Mouse (Mus musculus) CH12.LX (cell line): ENCODE results near the gene 1600002K03Rik. TPM values are rescaled to one million over a fixed set of nuclear protein-coding genes. Genes with fewer than 3 reads are reported as not detected.
A peak's percentile ranks its signal among the peaks of the same experiment; 100 is the strongest.

ENCODE experiments used
- DNase-seq: peaks from one replicate; pipeline ENCODE4 v3.0.0-alpha.2; 2013; ENCODE audit errors: extremely low read depth
- H3K27ac ChIP-seq: 2 replicates; pipeline ENCODE4 v1.5.1; 2012; ENCODE audit warnings: low read depth, mild to moderate bottlenecking, control low read depth, moderate library complexity; ENCODE audit not compliant: insufficient read depth
- H3K27me3 ChIP-seq: replicated peaks from 2 replicates; pipeline ENCODE3; 2012; ENCODE audit warnings: inconsistent platforms
- H3K36me3 ChIP-seq, 2 experiments: replicated peaks in 1 of 2; 2 replicates each; pipeline versions ENCODE3 to v1.6.1; 2012; ENCODE audit warnings: inconsistent platforms in 1 of 2, low read length in 1 of 2, mild to moderate bottlenecking in 1 of 2, mixed read lengths in 1 of 2, moderate library complexity in 1 of 2; ENCODE audit not compliant: control insufficient read depth in 1 of 2, insufficient read depth in 1 of 2
- H3K4me1 ChIP-seq, 2 experiments: 2 replicates each; pipeline ENCODE4 v1.6.1; 2012; ENCODE audit warnings: inconsistent platforms in 1 of 2, moderate library complexity in 1 of 2; ENCODE audit not compliant: insufficient read depth in 2 of 2, control insufficient read depth in 1 of 2
- H3K4me2 ChIP-seq: 2 replicates; pipeline ENCODE4 v1.6.1; 2012; ENCODE audit warnings: low read depth, mild to moderate bottlenecking, control low read depth; ENCODE audit not compliant: poor library complexity, insufficient read depth, severe bottlenecking
- H3K4me3 ChIP-seq, 3 experiments: fragments of 150-350 bp in 1 of 3; sonication (generic) in 1 of 3; replicated peaks in 1 of 3; 2 replicates each; pipeline versions ENCODE3 to v1.5.1; 2011 to 2012; ENCODE audit warnings: low read depth in 2 of 3, low read length in 2 of 3, mild to moderate bottlenecking in 2 of 3, moderate library complexity in 2 of 3, control low read depth in 1 of 3, improper control_type of control experiment in 1 of 3, inconsistent platforms in 1 of 3, mixed read lengths in 1 of 3; ENCODE audit not compliant: poor library complexity in 1 of 3
- H3K79me2 ChIP-seq: replicated peaks from 2 replicates; pipeline ENCODE4 v1.6.1; 2012; ENCODE audit warnings: mild to moderate bottlenecking, moderate library complexity; ENCODE audit not compliant: control insufficient read depth, poor library complexity, insufficient read depth, severe bottlenecking; ENCODE audit errors: extremely low read depth
- H3K9ac ChIP-seq: 2 replicates; pipeline ENCODE4 v1.6.1; 2012; ENCODE audit warnings: low read depth, mild to moderate bottlenecking, control low read depth, moderate library complexity; ENCODE audit not compliant: insufficient read depth
- H3K9me3 ChIP-seq: replicated peaks from 2 replicates; pipeline ENCODE3; 2012; ENCODE audit warnings: low read length, inconsistent platforms, mixed read lengths
- CTCF ChIP-seq, 2 experiments: IDR thresholded peaks in 1 of 2; conservative IDR thresholded peaks in 1 of 2; 2 replicates each; pipeline ENCODE4 v1.5.1; 2011 to 2012; ENCODE audit warnings: low read depth in 2 of 2, low read length in 2 of 2, improper control_type of control experiment in 1 of 2, inconsistent platforms in 1 of 2, mild to moderate bottlenecking in 1 of 2, moderate library complexity in 1 of 2
- ELF1 ChIP-seq: IDR thresholded peaks from 2 replicates; pipeline ENCODE4 v1.6.1; 2014; ENCODE audit warnings: low read depth, mild to moderate bottlenecking, inconsistent platforms, low read length, improper control_type of control experiment
- JUND ChIP-seq: conservative IDR thresholded peaks from 2 replicates; pipeline ENCODE4 v1.6.1; 2011; ENCODE audit warnings: low read depth, low read length, improper control_type of control experiment
- MAFK ChIP-seq: IDR thresholded peaks from 2 replicates; pipeline ENCODE4 v1.6.1; 2011; ENCODE audit warnings: low read length, improper control_type of control experiment; ENCODE audit not compliant: insufficient replicate concordance
- MAX ChIP-seq: IDR thresholded peaks from 2 replicates; pipeline ENCODE4 v1.6.1; 2011; ENCODE audit warnings: low read length, improper control_type of control experiment
- POLR2AphosphoS2 ChIP-seq: IDR thresholded peaks from 2 replicates; pipeline ENCODE4 v1.6.1; 2011; ENCODE audit warnings: low read depth, low read length, improper control_type of control experiment
- RAD21 ChIP-seq: IDR thresholded peaks from 2 replicates; pipeline ENCODE4 v1.6.1; 2011; ENCODE audit warnings: low read depth, mild to moderate bottlenecking, low read length, improper control_type of control experiment, moderate library complexity
- RCOR1 ChIP-seq: conservative IDR thresholded peaks from 2 replicates; pipeline ENCODE4 v1.6.1; 2012; ENCODE audit warnings: low read depth, mild to moderate bottlenecking, inconsistent platforms, low read length, improper control_type of control experiment
- SIN3A ChIP-seq: IDR thresholded peaks from 2 replicates; pipeline ENCODE4 v1.6.1; 2012; ENCODE audit warnings: low read length, improper control_type of control experiment, inconsistent platforms
- SMC3 ChIP-seq: IDR thresholded peaks from 2 replicates; pipeline ENCODE4 v1.6.1; 2011; ENCODE audit warnings: low read depth, low read length, improper control_type of control experiment
- TBP ChIP-seq: conservative IDR thresholded peaks from 2 replicates; pipeline ENCODE4 v1.6.1; 2011; ENCODE audit warnings: low read depth, low read length, improper control_type of control experiment
- ZMIZ1 ChIP-seq: IDR thresholded peaks from 2 replicates; pipeline ENCODE4 v1.6.1; 2012; ENCODE audit warnings: low read depth, mild to moderate bottlenecking, inconsistent platforms, low read length, improper control_type of control experiment
- ZNF384 ChIP-seq: IDR thresholded peaks from 2 replicates; pipeline ENCODE4 v1.6.1; 2012; ENCODE audit warnings: low read depth, low read length, improper control_type of control experiment, inconsistent platforms
- dilution Hi-C: fragments of 300-500 bp; cut with MboI; formaldehyde crosslinking; loops from 2 replicates; pipeline ENCODE4 v1.14.3; 2020; ENCODE audit warnings: low sequenced_read_pairs; ENCODE audit not compliant: extremely low pct_unique_long_range_greater_than_20kb, extremely low pct_ligation_motif_present
- in situ Hi-C: fragments of 300-500 bp; cut with MboI; formaldehyde crosslinking; loops from 3 replicates; pipeline ENCODE4 v1.14.3; 2019; ENCODE audit warnings: low sequenced_read_pairs, low pct_ligation_motif_present, low pct_unique_long_range_greater_than_20kb, mixed read lengths
- polyA plus RNA-seq: library from polyadenylated mRNA; unstranded; fragments of >175 nt; gene quantifications from 2 replicates; pipeline ENCODE4 v1.2.1, GENCODE M21; 2012; ENCODE audit warnings: low read depth; ENCODE audit not compliant: insufficient read length
- total RNA-seq, 2 experiments: library from RNA; depleted of rRNA; stranded (reverse); fragments of 300-350 nt in 1 of 2; fragments of >200 nt in 1 of 2; gene quantifications; 2 replicates each; pipeline ENCODE4 v1.2.3; 2012 to 2014

Gene 1600002K03Rik
- total and polyA plus RNA-seq, 3 experiments, result 19.3 to 40.2 (median 30.5) TPM

DNA sequence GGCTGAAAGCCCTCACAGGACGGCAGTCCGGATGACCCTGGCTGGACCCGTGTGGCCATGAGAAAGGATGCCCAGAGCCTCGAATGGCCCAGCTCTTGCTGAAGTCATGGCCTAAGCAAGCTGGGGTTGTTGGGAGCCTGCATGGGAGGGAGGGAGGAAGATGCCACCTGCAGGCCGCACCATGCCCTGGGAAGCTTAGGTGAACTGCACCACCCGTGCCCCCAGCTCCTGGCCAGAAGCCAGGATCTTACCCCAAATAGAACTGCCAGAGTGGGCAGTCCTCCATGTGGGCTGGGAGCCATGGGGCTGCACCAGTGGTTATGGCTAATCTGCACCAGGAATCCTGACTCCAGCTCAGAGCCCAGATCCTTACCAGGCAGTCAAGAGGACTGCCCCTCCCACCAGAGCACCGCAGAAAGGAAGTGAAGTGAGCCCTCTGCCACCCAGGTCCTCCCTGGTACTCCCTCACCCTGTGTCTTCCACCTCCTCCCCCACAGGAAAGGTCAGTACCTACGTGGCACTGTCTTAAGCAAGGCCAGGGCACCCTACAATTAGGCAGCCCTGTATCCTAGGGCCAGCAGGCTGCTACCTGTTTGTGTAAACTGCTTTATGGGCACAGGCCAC, 39.4 kb upstream of the 1600002K03Rik start:
- dilution Hi-C loops (no loop called here), in situ Hi-C loops (no loop called here)
- Histone ChIP-seq H3K4me1 (peaks cover 8 to 14% of the 10 kb centered on the region in 2 experiments), H3K9me3 (no peaks in the 10 kb centered on the region), H3K9ac (no peak overlapping the region), H3K27me3 (peaks cover 2% of the 10 kb centered on the region), H3K4me3 (no peak overlapping the region), H3K4me2 (no peak overlapping the region), H3K27ac (no peak overlapping the region), H3K36me3 (peaks cover 45 to 58% of the 10 kb centered on the region in 2 experiments), H3K79me2 (no peaks in the 10 kb centered on the region)
- TF ChIP-seq SMC3 (peak; percentile 22; the same call in 1 of the 2 replicates), TBP (no peak), CTCF (conservative IDR thresholded peaks at IDR 0.05 in 1 of 2, IDR thresholded peaks at IDR 0.05 in 1 of 2; ENCODE audit: low read depth in 2 of 2, low read length in 2 of 2) (peak in 1 of 2 experiments; percentile 29; a peak in 2 of 4 replicates)
- no peak for DNase-seq

DNA sequence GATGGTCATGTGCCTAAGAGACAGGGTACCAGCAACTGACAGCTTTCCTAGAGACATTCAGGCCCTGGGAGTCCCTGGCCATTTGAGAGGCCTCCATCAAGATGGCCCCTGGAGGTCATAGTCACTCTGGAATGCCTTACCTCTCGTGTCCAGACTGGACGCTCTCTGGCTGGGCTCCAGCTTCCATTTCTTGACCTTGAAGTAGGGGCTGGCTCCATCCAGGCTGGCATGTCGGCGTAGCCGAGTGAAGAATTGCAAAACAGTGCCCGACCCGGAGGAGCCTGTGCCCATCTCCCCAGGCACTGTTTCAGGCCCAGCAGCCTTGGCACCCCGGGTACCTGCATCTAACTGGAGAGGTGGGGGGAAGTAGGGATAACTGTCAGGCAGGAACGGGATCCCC, 38.3 kb upstream of the 1600002K03Rik start:
- Histone ChIP-seq H3K4me1 (peaks cover 12 to 22% of the 10 kb centered on the region in 2 experiments), H3K4me2 (no peak overlapping the region), H3K9me3 (no peaks in the 10 kb centered on the region), H3K4me3 (no peak overlapping the region), H3K27ac (no peak overlapping the region), H3K79me2 (no peaks in the 10 kb centered on the region), H3K9ac (no peak overlapping the region), H3K27me3 (peaks cover 13% of the 10 kb centered on the region), H3K36me3 (peaks cover 34 to 48% of the 10 kb centered on the region in 2 experiments)
- dilution Hi-C loops (no loop called here), in situ Hi-C loops (no loop called here)
- DNase-seq, result no peak
- no peak for TF ChIP-seq MAX
- no peak for TF ChIP-seq POLR2AphosphoS2
- TF ChIP-seq ZNF384, result no peak
- TF ChIP-seq ELF1, result no peak
- no peak for TF ChIP-seq MAFK
- no peak for TF ChIP-seq RCOR1
- TF ChIP-seq SMC3, result no peak
- no peak for TF ChIP-seq SIN3A
- TF ChIP-seq JUND, result no peak

DNA sequence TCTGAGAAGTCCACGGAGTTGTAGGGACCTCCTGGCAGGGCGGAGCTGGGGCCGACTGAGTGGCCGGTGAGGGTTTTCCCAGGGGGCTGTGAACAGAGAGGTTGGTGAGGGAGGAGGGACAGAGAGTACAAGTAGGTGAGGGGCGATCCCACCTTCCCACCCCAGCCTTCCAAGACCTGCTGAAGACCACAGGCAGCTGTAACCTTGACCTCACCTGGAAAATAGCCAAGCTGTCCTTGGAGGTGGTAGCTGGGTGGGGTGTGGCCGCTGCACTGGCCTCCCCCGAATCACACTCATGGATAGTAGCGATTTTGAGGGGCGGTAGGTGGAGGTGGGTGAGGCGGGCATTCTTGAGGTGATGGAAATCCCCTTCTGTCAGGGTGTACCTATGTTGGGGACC, 37.6 kb upstream of the 1600002K03Rik start:
- Histone ChIP-seq H3K79me2 (no peaks in the 10 kb centered on the region), H3K9ac (no peak overlapping the region), H3K4me2 (no peak overlapping the region), H3K4me1 (peaks cover 12 to 26% of the 10 kb centered on the region in 2 experiments), H3K27me3 (peaks cover 20% of the 10 kb centered on the region), H3K36me3 (peaks cover 27 to 40% of the 10 kb centered on the region in 2 experiments), H3K9me3 (no peaks in the 10 kb centered on the region), H3K4me3 (no peak overlapping the region), H3K27ac (no peak overlapping the region)
- TF ChIP-seq RAD21 (no peak), ZMIZ1 (no peak)
- dilution Hi-C loops, result no loop called here
- no peak for DNase-seq
- in situ Hi-C loops, result no loop called here
